Mouse (Mus musculus): ENCODE results near the gene Myl3. TPM values are rescaled to one million over a fixed set of nuclear protein-coding genes. Genes with fewer than 3 reads are reported as not detected.
A peak's percentile ranks its signal among the peaks of the same experiment; 100 is the strongest.

Gene Myl3
- polyA plus RNA-seq, 1 experiment from 2014 or later: 0.72 TPM

DNA sequence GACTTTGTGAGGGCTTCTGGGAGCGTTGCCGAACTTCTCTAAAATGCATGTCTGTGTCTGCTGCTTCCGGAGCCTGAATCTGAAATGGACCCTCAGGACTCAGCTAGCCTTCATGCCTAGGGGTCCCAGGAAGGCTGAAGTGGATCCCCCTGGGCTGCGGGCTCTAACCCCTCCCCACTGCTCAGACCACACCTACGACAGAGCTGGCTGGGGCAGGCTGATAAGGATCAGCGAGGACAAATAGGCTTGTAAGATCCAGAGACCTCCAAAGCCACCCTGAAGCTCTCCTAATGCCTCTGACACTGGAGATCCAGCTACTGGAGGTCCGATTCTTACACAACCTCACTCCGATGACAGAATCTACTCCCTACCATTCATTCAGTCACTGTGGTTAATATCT lies 8.6 kb upstream of the Myl3 start:
- H3K9me3 ChIP-seq (ENCODE audit: control insufficient read depth, low read depth, low read length): no peaks in the 10 kb centered on the region
- 7% methylated on average over 8 of the region's 8 CpGs for WGBS
- no peaks in the 10 kb centered on the region for H3K27me3 ChIP-seq (ENCODE audit: control insufficient read depth, insufficient read depth, low read length)
- H3K4me2 ChIP-seq (replicated peaks; ENCODE audit: low read depth, low read length): peak overlapping the region; percentile 50
- peak overlapping the region; percentile 48; the same call in 1 of the 2 replicates for H3K27ac ChIP-seq (ENCODE audit: low read length)
- ATAC-seq (ENCODE audit: insufficient number of reproducible peaks, insufficient read depth, low FRiP score, low read depth): 0 out of 2 replicates have a peak, but pooled peaks have one; percentile 15
- peak overlapping the region; percentile 20 for H3K4me3 ChIP-seq (ENCODE audit: low read depth, low read length)
- H3K36me3 ChIP-seq (ENCODE audit: control insufficient read depth, insufficient read depth, low read length): no peaks in the 10 kb centered on the region; the same call in 1 of the 2 replicates
- no peak overlapping the region for H3K9ac ChIP-seq (replicated peaks; ENCODE audit: low read depth, low read length)
- peaks cover 18% of the 10 kb centered on the region for H3K4me1 ChIP-seq (ENCODE audit: control insufficient read depth, insufficient read depth, low read length)

GRCm38 (mm10) chr9:110734154-110734553 lies 7.5 kb upstream of the Myl3 start:
- Histone ChIP-seq H3K27me3 (ENCODE audit: control insufficient read depth, insufficient read depth, low read length) (no peaks in the 10 kb centered on the region), H3K27ac (ENCODE audit: low read length) (no peak overlapping the region), H3K36me3 (ENCODE audit: control insufficient read depth, insufficient read depth, low read length) (no peaks in the 10 kb centered on the region; the same call in 1 of the 2 replicates), H3K4me3 (ENCODE audit: low read depth, low read length) (no peak overlapping the region), H3K4me1 (ENCODE audit: control insufficient read depth, insufficient read depth, low read length) (peaks cover 18% of the 10 kb centered on the region), H3K9ac (replicated peaks; ENCODE audit: low read depth, low read length) (no peak overlapping the region), H3K9me3 (ENCODE audit: control insufficient read depth, low read depth, low read length) (no peaks in the 10 kb centered on the region), H3K4me2 (replicated peaks; ENCODE audit: low read depth, low read length) (no peak overlapping the region)
- ATAC-seq (ENCODE audit: insufficient number of reproducible peaks, insufficient read depth, low FRiP score, low read depth): no peak
- WGBS: 78% methylated on average over 7 of the region's 7 CpGs

- Histone ChIP-seq H3K4me3 (ENCODE audit: low read depth, low read length) (no peak overlapping the region), H3K27ac (ENCODE audit: low read length) (no peak overlapping the region), H3K36me3 (ENCODE audit: control insufficient read depth, insufficient read depth, low read length) (no peaks in the 10 kb centered on the region), H3K9ac (replicated peaks; ENCODE audit: low read depth, low read length) (no peak overlapping the region), H3K9me3 (ENCODE audit: control insufficient read depth, low read depth, low read length) (no peaks in the 10 kb centered on the region), H3K4me1 (ENCODE audit: control insufficient read depth, insufficient read depth, low read length) (peaks cover 18% of the 10 kb centered on the region), H3K27me3 (ENCODE audit: control insufficient read depth, insufficient read depth, low read length) (no peaks in the 10 kb centered on the region), H3K4me2 (replicated peaks; ENCODE audit: low read depth, low read length) (no peak overlapping the region)
- 47% methylated on average over 9 of the region's 9 CpGs for WGBS
- no peak for ATAC-seq (ENCODE audit: insufficient number of reproducible peaks, insufficient read depth, low FRiP score, low read depth)
Observed at GRCm38 (mm10) chr9:110736362-110736761, 5.3 kb upstream of the Myl3 start.

DNA sequence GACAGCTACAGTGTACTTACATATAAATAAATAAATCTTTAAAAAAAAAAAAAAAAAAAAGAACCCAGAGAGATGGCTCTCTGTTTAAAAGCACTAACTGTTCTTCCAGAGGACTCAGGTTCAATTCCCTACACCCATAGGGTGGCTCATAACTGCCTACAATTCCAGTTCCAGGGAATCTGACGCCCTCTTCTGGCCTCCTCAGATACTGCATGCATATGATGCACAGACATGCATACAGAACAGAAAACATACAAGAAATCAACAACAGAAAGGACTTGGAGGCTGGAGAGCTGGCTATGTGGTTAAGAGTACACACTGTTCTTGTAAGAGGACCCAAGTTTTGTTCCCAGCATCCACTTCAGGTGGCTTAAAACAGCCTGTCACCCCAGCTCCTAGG lies 3.6 kb upstream of the Myl3 start:
- H3K4me3 ChIP-seq (ENCODE audit: low read depth, low read length): no peak overlapping the region

GRCm38 (mm10) chr9:110739961-110740360 lies 1.7 kb upstream of the Myl3 start:
- no peak overlapping the region for H3K4me2 ChIP-seq (replicated peaks; ENCODE audit: low read depth, low read length)

More for the DNA sequence above, 3.6 kb upstream of the Myl3 start:
- no peaks in the 10 kb centered on the region for H3K9me3 ChIP-seq (ENCODE audit: control insufficient read depth, low read depth, low read length)
- no peaks in the 10 kb centered on the region for H3K36me3 ChIP-seq (ENCODE audit: control insufficient read depth, insufficient read depth, low read length)
- H3K4me1 ChIP-seq (ENCODE audit: control insufficient read depth, insufficient read depth, low read length): peaks cover 12% of the 10 kb centered on the region
- no peak overlapping the region for H3K9ac ChIP-seq (replicated peaks; ENCODE audit: low read depth, low read length)
- no peak for ATAC-seq (ENCODE audit: insufficient number of reproducible peaks, insufficient read depth, low FRiP score, low read depth)
- no peak overlapping the region for H3K4me2 ChIP-seq (replicated peaks; ENCODE audit: low read depth, low read length)
- no peaks in the 10 kb centered on the region for H3K27me3 ChIP-seq (ENCODE audit: control insufficient read depth, insufficient read depth, low read length)
- WGBS: 27% methylated on average over 1 of the region's 1 CpGs
- no peak overlapping the region for H3K27ac ChIP-seq (ENCODE audit: low read length)

GRCm38 (mm10) chr9:110742295-110742950 lies 762 bp downstream of the Myl3 start:
- under 1% methylated on average over 52 of the region's 71 CpGs for WGBS
- Histone ChIP-seq H3K9me3 (ENCODE audit: control insufficient read depth, low read depth, low read length) (no peaks in the 10 kb centered on the region), H3K36me3 (ENCODE audit: control insufficient read depth, insufficient read depth, low read length) (no peaks in the 10 kb centered on the region), H3K4me2 (replicated peaks; ENCODE audit: low read depth, low read length) (peak overlapping the region; percentile 49), H3K27ac (ENCODE audit: low read length) (peak overlapping the region; percentile 87), H3K4me1 (ENCODE audit: control insufficient read depth, insufficient read depth, low read length) (no peaks in the 10 kb centered on the region), H3K4me3 (ENCODE audit: low read depth, low read length) (peak overlapping the region; percentile 63), H3K9ac (replicated peaks; ENCODE audit: low read depth, low read length) (peak overlapping the region; percentile 58), H3K27me3 (ENCODE audit: control insufficient read depth, insufficient read depth, low read length) (peaks cover 12% of the 10 kb centered on the region; the same call in 1 of the 2 replicates)
- peak; percentile 72; the same call in 1 of the 2 replicates for ATAC-seq (ENCODE audit: insufficient number of reproducible peaks, insufficient read depth, low FRiP score, low read depth)

More at GRCm38 (mm10) chr9:110739961-110740360, 1.7 kb upstream of the Myl3 start:
- peaks cover 8% of the 10 kb centered on the region; the same call in 1 of the 2 replicates for H3K27me3 ChIP-seq (ENCODE audit: control insufficient read depth, insufficient read depth, low read length)
- no peak overlapping the region for H3K9ac ChIP-seq (replicated peaks; ENCODE audit: low read depth, low read length)
- no peak overlapping the region for H3K4me3 ChIP-seq (ENCODE audit: low read depth, low read length)
- H3K36me3 ChIP-seq (ENCODE audit: control insufficient read depth, insufficient read depth, low read length): no peaks in the 10 kb centered on the region
- H3K4me1 ChIP-seq (ENCODE audit: control insufficient read depth, insufficient read depth, low read length): peaks cover 4% of the 10 kb centered on the region; the same call in 1 of the 2 replicates
- WGBS: 85% methylated on average over 7 of the region's 7 CpGs
- H3K27ac ChIP-seq (ENCODE audit: low read length): no peak overlapping the region
- no peak for ATAC-seq (ENCODE audit: insufficient number of reproducible peaks, insufficient read depth, low FRiP score, low read depth)
- H3K9me3 ChIP-seq (ENCODE audit: control insufficient read depth, low read depth, low read length): no peaks in the 10 kb centered on the region

DNA sequence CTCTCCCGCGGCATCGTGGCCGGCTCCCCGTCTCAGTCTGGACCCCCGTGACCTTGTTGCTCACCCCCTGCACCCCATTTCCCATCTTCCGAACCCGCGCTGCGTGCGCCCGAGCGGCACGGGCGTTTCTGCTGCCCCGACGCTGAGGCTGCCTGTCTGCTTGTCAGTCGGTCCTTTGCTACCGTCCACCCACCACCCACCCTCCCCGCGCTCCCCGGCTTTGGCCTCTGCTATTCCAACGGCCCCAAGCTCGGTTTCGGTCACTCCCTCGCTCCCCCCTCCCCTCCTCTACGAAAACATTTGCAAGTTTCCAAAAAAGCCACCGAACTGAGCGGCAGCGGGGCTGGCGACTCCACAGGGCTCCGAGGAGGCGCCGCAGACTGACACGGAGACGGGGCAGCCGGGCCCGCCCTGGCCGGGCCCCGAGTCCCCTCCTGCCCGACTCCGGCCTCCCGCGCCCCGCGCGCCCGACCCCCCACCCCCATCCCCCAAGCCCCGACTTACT lies 1.3 kb downstream of the Myl3 start:
- peak overlapping the region; percentile 49 for H3K4me2 ChIP-seq (replicated peaks; ENCODE audit: low read depth, low read length)
- no peaks in the 10 kb centered on the region for H3K4me1 ChIP-seq (ENCODE audit: control insufficient read depth, insufficient read depth, low read length)
- H3K36me3 ChIP-seq (ENCODE audit: control insufficient read depth, insufficient read depth, low read length): no peaks in the 10 kb centered on the region
- ATAC-seq (ENCODE audit: insufficient number of reproducible peaks, insufficient read depth, low FRiP score, low read depth): peak; percentile 5; the same call in 1 of the 2 replicates
- no peaks in the 10 kb centered on the region for H3K9me3 ChIP-seq (ENCODE audit: control insufficient read depth, low read depth, low read length)
- H3K9ac ChIP-seq (replicated peaks; ENCODE audit: low read depth, low read length): peak overlapping the region; percentile 58
- H3K4me3 ChIP-seq (ENCODE audit: low read depth, low read length): peak overlapping the region; percentile 63
- peak overlapping the region; percentile 87 for H3K27ac ChIP-seq (ENCODE audit: low read length)
- under 1% methylated on average over 46 of the region's 49 CpGs for WGBS
- H3K27me3 ChIP-seq (ENCODE audit: control insufficient read depth, insufficient read depth, low read length): peaks cover 12% of the 10 kb centered on the region; the same call in 1 of the 2 replicates

DNA sequence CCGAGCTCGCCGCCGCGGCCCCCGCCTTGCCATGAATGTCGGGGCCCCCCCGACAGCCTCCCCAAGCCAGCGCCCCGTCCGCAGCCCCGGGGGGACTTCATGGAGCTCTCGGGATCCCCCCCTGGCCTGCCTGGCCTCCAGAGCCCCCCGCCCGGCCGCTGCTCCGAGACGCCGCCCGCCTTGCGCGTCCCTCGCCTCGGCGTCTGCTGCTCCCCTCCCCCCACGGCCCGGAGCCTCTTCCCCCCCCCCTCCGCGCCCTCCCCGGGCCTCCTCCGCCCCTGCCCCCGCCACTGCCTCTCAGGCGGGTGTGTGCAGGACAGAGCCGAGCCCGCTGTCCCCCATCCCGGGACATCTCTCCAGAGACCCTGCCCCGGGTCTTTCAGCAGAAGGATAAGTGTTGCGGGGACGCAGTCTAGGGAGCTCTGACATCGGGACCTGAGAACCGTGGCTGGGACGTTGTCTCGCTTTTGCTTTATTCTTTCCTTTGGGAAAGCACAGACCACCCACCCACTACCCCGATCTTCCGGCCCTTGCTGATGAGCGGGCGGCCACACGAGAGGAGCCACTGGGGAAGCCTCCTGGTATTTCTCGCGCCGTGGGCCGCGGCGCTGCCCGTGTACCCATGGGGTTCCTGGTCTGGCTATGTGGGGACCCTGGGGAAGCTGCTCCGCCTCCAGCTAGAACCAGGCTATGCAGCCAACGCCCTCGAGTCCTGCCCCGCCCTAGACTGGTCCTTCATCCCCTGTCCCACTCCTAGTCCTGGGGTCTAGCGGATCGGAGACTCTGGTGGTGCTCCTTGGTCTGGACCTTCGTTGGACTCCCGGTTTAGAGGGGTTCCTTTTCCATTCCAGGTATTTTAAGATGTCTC lies 2.0 kb downstream of the Myl3 start:
- H3K4me2 ChIP-seq (replicated peaks; ENCODE audit: low read depth, low read length): peak overlapping the region; percentile 49
- WGBS: 4% methylated on average over 46 of the region's 63 CpGs
- H3K36me3 ChIP-seq (ENCODE audit: control insufficient read depth, insufficient read depth, low read length): no peaks in the 10 kb centered on the region
- peak overlapping the region; percentile 87 for H3K27ac ChIP-seq (ENCODE audit: low read length)
- H3K27me3 ChIP-seq (ENCODE audit: control insufficient read depth, insufficient read depth, low read length): peaks cover 12% of the 10 kb centered on the region; the same call in 1 of the 2 replicates
- no peaks in the 10 kb centered on the region for H3K9me3 ChIP-seq (ENCODE audit: control insufficient read depth, low read depth, low read length)
- no peaks in the 10 kb centered on the region for H3K4me1 ChIP-seq (ENCODE audit: control insufficient read depth, insufficient read depth, low read length)
- ATAC-seq (ENCODE audit: insufficient number of reproducible peaks, insufficient read depth, low FRiP score, low read depth): peak; percentile 57; the same call in 1 of the 2 replicates
- peak overlapping the region; percentile 63 for H3K4me3 ChIP-seq (ENCODE audit: low read depth, low read length)
- H3K9ac ChIP-seq (replicated peaks; ENCODE audit: low read depth, low read length): peak overlapping the region; percentile 58
